Mouse (Mus musculus): ENCODE measurements at regions not wholly inside any gene's neighbourhood (a gene's known extent, or its start where the extent isn't known, plus 50 kb on each side); places are given as distances from the start of the nearest gene placed in this dataset.
"Not testable (repeated sequence)": the region's sequence is repeated elsewhere in the genome, so short reads cannot be mapped to it uniquely, and the experiment has no call there.

DNA sequence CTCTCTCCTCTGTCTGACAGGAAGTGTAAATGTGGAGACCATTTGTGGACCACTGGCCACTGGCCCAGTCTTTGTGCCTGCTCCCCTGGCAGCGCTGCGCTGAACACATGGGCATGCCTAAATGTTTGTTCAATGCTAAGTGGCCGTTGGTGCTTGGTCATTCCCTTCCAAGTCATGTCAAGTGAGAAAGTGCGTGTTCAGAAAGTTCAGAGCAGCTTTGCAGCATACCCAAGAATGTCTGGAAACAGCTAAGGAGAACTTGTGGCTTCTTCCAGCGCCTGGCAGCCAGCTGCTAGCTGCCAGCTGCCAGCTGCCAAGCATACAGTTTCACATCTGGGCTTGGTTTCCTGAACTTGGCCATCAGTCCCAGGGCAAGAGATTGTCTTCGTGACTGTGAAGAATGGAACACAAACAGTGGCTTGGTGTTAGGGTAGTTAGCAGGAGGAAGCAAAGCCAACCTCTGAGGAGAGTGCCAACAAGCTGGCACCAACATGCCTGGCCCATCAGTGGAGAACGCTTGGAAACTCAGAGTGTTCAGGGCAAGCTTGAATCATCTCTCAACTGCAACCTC is 183.5 kb upstream of the Peli2 start:
- Histone ChIP-seq H3K4me1 (ENCODE audit: control insufficient read depth, insufficient read depth, low read length) (no peaks in the 10 kb centered on the region), H3K27ac (ENCODE audit: low read depth, low read length) (no peak overlapping the region), H3K4me2 (no peak overlapping the region), H3K27me3 (ENCODE audit: control insufficient read depth, insufficient read depth, low read length) (no peaks in the 10 kb centered on the region), H3K4me3 (ENCODE audit: low read depth, low read length) (no peak overlapping the region), H3K36me3 (ENCODE audit: control insufficient read depth, insufficient read depth, low read length) (no peaks in the 10 kb centered on the region), H3K9me3 (ENCODE audit: control insufficient read depth, low read length) (no peaks in the 10 kb centered on the region), H3K9ac (ENCODE audit: low read length) (no peak overlapping the region)
- DNase-seq (ENCODE audit: low spot score, missing footprints) (peak; percentile 64), ATAC-seq (ENCODE audit: low FRiP score) (no peak)
- WGBS = 86% methylated on average over 7 of the region's 7 CpGs

DNA sequence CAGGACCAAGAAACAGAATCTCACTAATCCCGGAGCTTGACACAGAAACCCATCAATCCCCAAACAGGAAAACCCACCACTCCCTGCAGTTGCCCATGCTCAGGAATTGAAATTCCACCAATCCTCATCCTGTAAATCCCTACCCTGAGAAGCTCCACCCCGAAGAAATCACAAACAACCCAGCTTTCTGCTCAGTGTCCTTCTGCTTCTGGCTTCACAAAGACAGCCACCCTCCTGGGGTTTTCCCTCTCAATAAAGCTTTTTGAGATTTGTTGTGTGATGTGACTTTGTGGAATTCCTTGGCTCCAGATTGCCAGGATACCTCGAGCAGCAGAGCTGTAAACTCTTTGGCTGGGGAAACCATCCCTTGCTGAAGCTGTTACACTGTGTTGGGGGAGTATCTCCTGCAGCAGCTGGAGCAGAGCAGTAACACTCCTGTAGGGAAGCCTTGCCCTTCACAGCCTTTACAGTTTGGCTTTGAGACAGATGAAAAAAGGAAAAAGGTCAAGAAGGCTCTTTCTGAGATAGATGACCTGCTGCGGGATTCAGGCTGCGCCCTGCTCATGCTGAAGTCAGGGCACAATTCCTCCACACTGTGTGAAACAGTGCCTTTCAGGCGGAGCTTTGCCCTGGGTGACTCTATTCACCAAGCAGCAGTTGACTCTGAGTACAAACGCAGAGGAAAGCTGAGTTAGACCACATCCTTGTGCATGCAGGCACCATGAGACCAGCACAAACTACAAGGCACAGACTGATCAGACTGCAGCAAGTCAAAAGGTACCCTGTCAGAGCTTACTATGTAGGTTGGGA is 180.6 kb upstream of the Peli2 start:
- DNase-seq (ENCODE audit: low spot score, missing footprints) (peak; percentile 81), ATAC-seq (ENCODE audit: low FRiP score) (no peak)
- H3K9ac ChIP-seq (ENCODE audit: low read length) = no peak overlapping the region
- 43% methylated on average over 7 of the region's 7 CpGs for WGBS
- H3K4me2 ChIP-seq = no peak overlapping the region
- H3K36me3 ChIP-seq (ENCODE audit: control insufficient read depth, insufficient read depth, low read length) = no peaks in the 10 kb centered on the region
- no peak overlapping the region for H3K4me3 ChIP-seq (ENCODE audit: low read depth, low read length)
- no peak overlapping the region for H3K27ac ChIP-seq (ENCODE audit: low read depth, low read length)
- H3K27me3 ChIP-seq (ENCODE audit: control insufficient read depth, insufficient read depth, low read length) = no peaks in the 10 kb centered on the region
- no peaks in the 10 kb centered on the region for H3K4me1 ChIP-seq (ENCODE audit: control insufficient read depth, insufficient read depth, low read length)
- H3K9me3 ChIP-seq (ENCODE audit: control insufficient read depth, low read length) = no peaks in the 10 kb centered on the region

GRCm38 (mm10) chr14:47942671-47943070 is 178.0 kb upstream of the Peli2 start:
- DNase-seq (ENCODE audit: low spot score, missing footprints) = no peak
- Histone ChIP-seq H3K4me3 (ENCODE audit: low read depth, low read length) (no peak overlapping the region), H3K27me3 (ENCODE audit: control insufficient read depth, insufficient read depth, low read length) (no peaks in the 10 kb centered on the region), H3K9me3 (ENCODE audit: control insufficient read depth, low read length) (no peaks in the 10 kb centered on the region), H3K9ac (ENCODE audit: low read length) (no peak overlapping the region), H3K4me2 (no peak overlapping the region), H3K27ac (ENCODE audit: low read depth, low read length) (no peak overlapping the region), H3K36me3 (ENCODE audit: control insufficient read depth, insufficient read depth, low read length) (no peaks in the 10 kb centered on the region), H3K4me1 (ENCODE audit: control insufficient read depth, insufficient read depth, low read length) (no peaks in the 10 kb centered on the region)
- ATAC-seq (ENCODE audit: low FRiP score) = no peak

- Histone ChIP-seq H3K27me3 (ENCODE audit: control insufficient read depth, insufficient read depth, low read length) (no peaks in the 10 kb centered on the region), H3K4me1 (ENCODE audit: control insufficient read depth, insufficient read depth, low read length) (no peaks in the 10 kb centered on the region), H3K4me3 (ENCODE audit: low read depth, low read length) (no peak overlapping the region), H3K36me3 (ENCODE audit: control insufficient read depth, insufficient read depth, low read length) (no peaks in the 10 kb centered on the region), H3K4me2 (no peak overlapping the region), H3K9me3 (ENCODE audit: control insufficient read depth, low read length) (no peaks in the 10 kb centered on the region), H3K9ac (ENCODE audit: low read length) (no peak overlapping the region), H3K27ac (ENCODE audit: low read depth, low read length) (no peak overlapping the region)
- ATAC-seq (ENCODE audit: low FRiP score) (no peak), DNase-seq (ENCODE audit: low spot score, missing footprints) (no peak)
- 97% methylated on average over 1 of the region's 1 CpGs for WGBS
Observed at GRCm38 (mm10) chr14:47944595-47944994, 176.0 kb upstream of the Peli2 start.

- 81% methylated on average over 5 of the region's 5 CpGs for WGBS
- DNase-seq (ENCODE audit: low spot score, missing footprints) (no peak), ATAC-seq (ENCODE audit: low FRiP score) (no peak)
- Histone ChIP-seq H3K9me3 (ENCODE audit: control insufficient read depth, low read length) (no peaks in the 10 kb centered on the region), H3K4me1 (ENCODE audit: control insufficient read depth, insufficient read depth, low read length) (no peaks in the 10 kb centered on the region), H3K27ac (ENCODE audit: low read depth, low read length) (no peak overlapping the region), H3K4me3 (ENCODE audit: low read depth, low read length) (no peak overlapping the region), H3K36me3 (ENCODE audit: control insufficient read depth, insufficient read depth, low read length) (no peaks in the 10 kb centered on the region), H3K4me2 (no peak overlapping the region), H3K9ac (ENCODE audit: low read length) (no peak overlapping the region), H3K27me3 (ENCODE audit: control insufficient read depth, insufficient read depth, low read length) (no peaks in the 10 kb centered on the region)
Observed at GRCm38 (mm10) chr14:47951041-47951440, 169.6 kb upstream of the Peli2 start.

- no peak overlapping the region for H3K27ac ChIP-seq (ENCODE audit: low read depth, low read length)
- H3K9me3 ChIP-seq (ENCODE audit: control insufficient read depth, low read length) = no peaks in the 10 kb centered on the region
- no peaks in the 10 kb centered on the region for H3K36me3 ChIP-seq (ENCODE audit: control insufficient read depth, insufficient read depth, low read length)
- 90% methylated on average over 9 of the region's 9 CpGs for WGBS
- ATAC-seq (ENCODE audit: low FRiP score) (no peak), DNase-seq (ENCODE audit: low spot score, missing footprints) (no peak)
- H3K9ac ChIP-seq (ENCODE audit: low read length) = no peak overlapping the region
- no peak overlapping the region for H3K4me3 ChIP-seq (ENCODE audit: low read depth, low read length)
- no peaks in the 10 kb centered on the region for H3K4me1 ChIP-seq (ENCODE audit: control insufficient read depth, insufficient read depth, low read length)
- no peak overlapping the region for H3K4me2 ChIP-seq
- H3K27me3 ChIP-seq (ENCODE audit: control insufficient read depth, insufficient read depth, low read length) = no peaks in the 10 kb centered on the region
Observed at GRCm38 (mm10) chr14:47958171-47958570, 162.5 kb upstream of the Peli2 start.

DNA sequence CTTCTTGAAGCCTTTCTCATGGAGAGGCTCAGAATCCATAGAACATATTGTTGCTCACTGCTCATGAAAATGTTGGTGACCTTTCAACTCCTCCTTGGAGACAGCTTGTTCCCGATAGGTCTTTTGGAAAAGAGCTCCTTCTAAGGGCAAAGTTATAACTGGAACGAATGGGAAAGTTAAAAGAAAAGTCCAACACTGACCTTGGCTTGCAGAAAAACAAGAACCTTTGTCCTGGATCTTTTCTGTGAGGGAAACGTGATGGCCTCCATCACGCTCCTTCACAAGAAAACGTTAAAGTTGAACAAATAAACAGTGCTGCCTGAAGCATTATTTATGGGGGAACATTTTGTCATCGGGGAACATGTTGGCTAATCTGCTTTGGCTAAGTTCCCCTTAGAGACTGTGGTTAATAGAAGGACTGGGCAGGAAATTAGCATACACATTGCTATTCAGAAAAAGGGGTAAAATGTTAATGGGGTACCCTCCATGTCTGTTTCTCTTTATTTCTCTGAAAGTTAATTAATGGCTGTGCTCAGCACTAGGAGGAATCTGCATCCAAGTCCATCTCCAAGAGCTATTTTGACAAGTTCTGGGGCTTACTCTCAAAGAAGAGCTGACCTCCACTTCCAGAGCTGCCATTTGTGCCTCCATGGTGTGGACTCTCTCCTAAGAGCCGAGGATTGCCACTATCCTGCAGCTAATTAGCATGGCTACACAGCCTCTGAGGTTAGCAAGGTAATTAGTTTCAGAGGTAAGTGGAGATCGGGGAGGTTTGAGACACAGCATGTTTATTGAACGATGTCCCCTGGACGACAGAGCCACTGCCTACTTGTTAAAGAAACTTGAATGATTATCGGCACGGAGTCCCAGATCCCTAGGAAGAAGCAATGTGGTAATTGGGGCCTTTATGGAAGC is 161.0 kb upstream of the Peli2 start:
- no peaks in the 10 kb centered on the region for H3K27me3 ChIP-seq (ENCODE audit: control insufficient read depth, insufficient read depth, low read length)
- H3K9ac ChIP-seq (ENCODE audit: low read length) = no peak overlapping the region
- no peaks in the 10 kb centered on the region for H3K4me1 ChIP-seq (ENCODE audit: control insufficient read depth, insufficient read depth, low read length)
- H3K36me3 ChIP-seq (ENCODE audit: control insufficient read depth, insufficient read depth, low read length) = no peaks in the 10 kb centered on the region
- no peak overlapping the region for H3K27ac ChIP-seq (ENCODE audit: low read depth, low read length)
- ATAC-seq (ENCODE audit: low FRiP score) (no peak), DNase-seq (ENCODE audit: low spot score, missing footprints) (no peak)
- WGBS = 78% methylated on average over 12 of the region's 12 CpGs
- no peak overlapping the region for H3K4me3 ChIP-seq (ENCODE audit: low read depth, low read length)
- no peak overlapping the region for H3K4me2 ChIP-seq
- no peaks in the 10 kb centered on the region for H3K9me3 ChIP-seq (ENCODE audit: control insufficient read depth, low read length)

DNA sequence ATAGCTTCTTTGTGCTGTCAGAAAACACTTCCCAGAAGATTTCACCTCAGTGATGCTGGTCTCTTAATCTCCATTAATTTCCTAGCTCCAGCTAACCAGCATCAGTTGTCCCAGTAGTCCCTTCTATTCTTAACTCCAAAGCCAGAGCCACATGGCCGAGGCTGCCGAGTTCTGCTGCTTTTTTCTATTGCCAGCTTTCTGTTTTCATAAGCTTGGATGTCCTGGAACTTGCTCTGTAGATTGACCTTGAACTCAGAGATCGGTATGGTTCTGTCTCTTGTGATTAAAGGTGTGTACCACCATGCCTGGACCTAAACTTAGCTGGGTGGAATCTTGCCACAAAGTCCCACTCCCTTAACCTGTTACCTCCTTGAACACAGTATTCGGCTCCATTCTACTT is 155.8 kb upstream of the Peli2 start:
- not testable (repeated sequence) for H3K4me3 ChIP-seq (ENCODE audit: low read depth, low read length); H3K9ac ChIP-seq (ENCODE audit: low read length); H3K27ac ChIP-seq (ENCODE audit: low read depth, low read length); H3K27me3 ChIP-seq (ENCODE audit: control insufficient read depth, insufficient read depth, low read length); H3K36me3 ChIP-seq (ENCODE audit: control insufficient read depth, insufficient read depth, low read length); H3K4me2 ChIP-seq; ATAC-seq (ENCODE audit: low FRiP score); H3K9me3 ChIP-seq (ENCODE audit: control insufficient read depth, low read length); DNase-seq (ENCODE audit: low spot score, missing footprints); H3K4me1 ChIP-seq (ENCODE audit: control insufficient read depth, insufficient read depth, low read length)
- WGBS = 88% methylated on average over 4 of the region's 4 CpGs

DNA sequence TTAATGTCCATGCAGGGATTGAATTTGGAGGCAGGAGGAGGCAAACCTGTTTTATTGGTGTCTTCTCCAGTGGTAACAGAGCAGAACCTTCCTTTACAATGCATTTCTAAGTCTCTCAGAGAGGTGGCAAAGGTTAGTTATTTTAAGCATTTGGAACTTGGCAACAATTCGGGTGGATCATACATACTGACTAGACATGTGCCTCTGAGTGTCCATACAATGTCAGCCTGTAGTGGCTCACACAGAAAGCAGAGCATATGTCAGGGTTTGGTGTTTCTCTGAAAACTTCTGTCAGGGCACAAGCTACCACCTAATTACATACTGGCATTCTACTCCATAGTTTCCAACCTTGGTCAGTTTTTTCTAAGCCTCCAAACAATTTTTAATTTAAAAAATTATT is 150.8 kb upstream of the Peli2 start:
- H3K9me3 ChIP-seq (ENCODE audit: control insufficient read depth, low read length) = no peaks in the 10 kb centered on the region
- H3K4me3 ChIP-seq (ENCODE audit: low read depth, low read length) = no peak overlapping the region
- no peak overlapping the region for H3K27ac ChIP-seq (ENCODE audit: low read depth, low read length)
- H3K9ac ChIP-seq (ENCODE audit: low read length) = no peak overlapping the region
- H3K4me1 ChIP-seq (ENCODE audit: control insufficient read depth, insufficient read depth, low read length) = no peaks in the 10 kb centered on the region
- DNase-seq (ENCODE audit: low spot score, missing footprints) (no peak), ATAC-seq (ENCODE audit: low FRiP score) (no peak)
- H3K27me3 ChIP-seq (ENCODE audit: control insufficient read depth, insufficient read depth, low read length) = no peaks in the 10 kb centered on the region
- WGBS = 85% methylated on average over 1 of the region's 1 CpGs
- H3K4me2 ChIP-seq = no peak overlapping the region
- H3K36me3 ChIP-seq (ENCODE audit: control insufficient read depth, insufficient read depth, low read length) = no peaks in the 10 kb centered on the region
